Mouse (Mus musculus) spleen, adult 2 months (tissue): ENCODE data around the gene Rab11fip3.

Experiments
- CTCF ChIP-seq: fragments of 200-500 bp; IDR thresholded peaks from 2 replicates; pipeline ENCODE4 v1.5.1; 2011; ENCODE audit warnings: mild to moderate bottlenecking, inconsistent platforms; ENCODE audit not compliant: insufficient read depth, insufficient read length, insufficient replicate concordance; ENCODE audit errors: extremely low read depth
- POLR2A ChIP-seq: fragments of 200-500 bp; IDR thresholded peaks from 2 replicates; pipeline ENCODE4 v1.6.1; 2011; ENCODE audit warnings: low read depth, low read length, inconsistent platforms

DNA sequence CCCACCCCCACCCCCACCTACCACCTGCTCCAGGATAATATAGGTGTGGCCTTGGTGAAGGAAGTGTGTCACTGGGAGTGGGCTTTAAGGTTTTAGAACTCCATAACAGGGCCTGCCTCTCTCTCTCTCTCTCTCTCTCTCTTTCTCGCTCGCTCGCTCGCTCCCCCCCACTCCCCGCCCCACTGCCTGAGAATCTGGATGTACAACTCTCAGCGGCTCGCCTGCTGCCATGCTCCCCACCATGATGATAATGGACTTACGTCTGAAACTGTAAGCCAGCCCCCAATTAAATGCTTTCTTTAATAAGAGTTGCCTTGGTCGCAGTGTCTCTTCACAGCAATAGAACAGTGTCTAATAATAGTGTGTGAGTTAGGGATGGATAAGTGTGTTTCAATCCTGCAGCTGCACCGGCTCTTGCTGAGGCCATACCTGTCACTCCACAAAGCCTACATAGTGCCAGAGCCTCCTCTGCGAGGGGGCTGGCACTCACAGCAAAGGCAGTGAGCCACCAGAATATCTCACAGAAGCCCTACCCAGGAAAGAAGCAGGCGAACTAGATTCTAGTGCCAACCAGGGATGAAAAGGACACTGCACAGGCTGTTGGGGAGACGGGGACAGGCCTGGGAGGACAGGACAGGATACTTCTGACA, 26.6 kb downstream of the Rab11fip3 start:
- TF ChIP-seq CTCF, result no peak
- no peak for TF ChIP-seq POLR2A
